Mouse (Mus musculus) urinary bladder, postnatal 14 days (tissue): ENCODE results near the gene Parva.
A peak's percentile ranks its signal among the peaks of the same experiment; 100 is the strongest.

Experiments
- DNase-seq: peaks from one replicate; pipeline ENCODE4 v3.0.0; 2021; ENCODE audit warnings: low spot score

Parva gene

DNA sequence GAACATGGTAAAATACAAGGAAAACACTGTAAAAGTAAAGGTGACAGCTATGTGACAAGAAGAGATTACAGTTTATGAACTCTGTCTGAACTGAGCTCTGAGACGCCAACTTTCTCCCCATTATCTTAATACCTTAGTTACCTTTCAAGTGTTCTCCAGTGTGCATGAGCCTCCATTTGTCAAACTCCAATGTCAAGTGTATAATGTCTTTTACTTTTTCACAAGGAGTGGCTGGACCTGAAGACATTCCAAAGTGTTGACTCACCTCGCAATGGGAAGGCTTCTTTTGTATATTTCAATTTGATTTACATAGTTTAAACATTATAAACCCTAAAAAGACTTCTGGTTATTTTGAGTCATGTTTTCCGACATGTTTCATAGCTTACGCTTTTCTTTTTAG lies 3.9 kb upstream of the Parva start:
- DNase-seq, result no peak

DNA sequence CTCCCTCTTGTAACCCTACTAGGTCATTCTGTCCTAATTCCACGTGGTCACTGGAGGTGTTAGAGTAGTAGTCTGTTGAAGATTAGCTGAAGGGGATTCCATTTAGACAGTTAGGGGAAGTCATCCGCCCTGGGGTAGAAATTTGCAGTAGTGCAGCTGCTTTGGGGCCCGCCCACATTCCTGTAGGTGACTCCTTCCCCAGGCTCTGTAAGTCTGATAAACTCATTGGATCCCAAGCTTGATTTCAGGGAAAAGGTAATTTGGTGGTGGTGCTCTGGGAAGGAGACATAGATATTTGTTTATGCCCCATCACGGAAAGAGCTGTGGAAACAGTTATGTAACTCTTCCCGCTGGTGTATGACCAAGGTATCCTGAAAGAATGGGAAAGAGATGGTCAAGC lies 494 bp upstream of the Parva start:
- DNase-seq, result peak; percentile 25

- DNase-seq, result peak; percentile 93
Observed at GRCm38 (mm10) chr7:112428158-112428535, 842 bp downstream of the Parva start.

DNA sequence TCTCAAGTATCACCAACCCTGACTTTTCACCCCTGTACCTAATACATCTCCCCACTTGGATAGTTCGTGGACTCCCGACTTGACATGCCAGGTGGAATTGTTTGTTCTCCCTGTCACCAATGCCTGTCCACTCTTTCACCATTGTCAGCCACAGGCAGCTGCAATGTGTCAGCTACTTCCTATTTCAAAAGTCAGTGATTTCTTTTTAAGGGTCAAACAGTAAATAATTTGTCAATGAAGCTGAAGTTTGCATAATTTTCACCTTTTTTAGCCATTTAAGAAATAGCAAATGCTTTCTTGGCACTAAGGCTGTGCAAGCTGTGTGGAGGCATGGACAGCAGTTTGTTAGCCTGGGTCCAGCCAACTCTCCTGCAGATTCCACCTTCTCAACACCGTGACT lies 12.5 kb downstream of the Parva start:
- no peak for DNase-seq

DNA sequence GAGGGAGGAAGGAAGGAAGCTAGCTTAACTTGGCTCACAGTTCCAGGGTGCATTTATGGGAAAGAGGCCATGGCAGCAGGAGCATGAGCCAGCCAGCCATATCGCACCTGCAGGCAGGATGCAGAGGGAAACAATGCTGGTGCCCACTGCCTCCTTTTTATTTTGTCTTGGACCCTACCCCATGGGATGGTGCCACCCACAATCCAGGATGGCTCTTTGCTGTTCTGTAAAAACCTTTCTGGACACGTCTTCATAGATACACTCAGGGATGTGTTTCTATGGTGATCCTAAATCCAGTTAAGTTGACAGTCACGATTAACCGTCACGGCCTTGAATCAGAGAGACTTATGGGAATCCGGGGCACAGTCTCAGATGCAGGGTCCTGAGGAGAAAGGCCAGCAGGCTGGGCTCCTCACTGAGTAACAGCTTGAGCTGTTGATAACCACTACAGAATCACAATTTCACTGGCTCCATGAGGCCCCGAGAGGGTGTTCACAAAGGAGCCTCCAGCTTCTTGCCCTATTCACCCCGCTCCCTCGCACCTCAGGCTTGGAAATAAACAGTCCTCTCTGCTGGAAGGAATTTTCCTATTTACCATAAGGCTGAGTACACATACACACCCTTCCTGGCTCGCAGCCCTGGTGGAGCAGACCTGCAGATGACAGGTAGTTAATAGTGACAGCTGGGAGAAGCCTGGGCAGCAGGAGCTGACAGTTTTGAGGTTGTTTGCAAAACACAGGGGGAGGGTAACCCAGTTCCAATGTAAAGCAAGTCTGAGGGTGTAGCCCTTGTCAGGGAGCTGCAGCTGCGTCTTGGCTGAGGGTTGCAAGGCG lies 17.1 kb downstream of the Parva start:
- peak; percentile 66 for DNase-seq

DNA sequence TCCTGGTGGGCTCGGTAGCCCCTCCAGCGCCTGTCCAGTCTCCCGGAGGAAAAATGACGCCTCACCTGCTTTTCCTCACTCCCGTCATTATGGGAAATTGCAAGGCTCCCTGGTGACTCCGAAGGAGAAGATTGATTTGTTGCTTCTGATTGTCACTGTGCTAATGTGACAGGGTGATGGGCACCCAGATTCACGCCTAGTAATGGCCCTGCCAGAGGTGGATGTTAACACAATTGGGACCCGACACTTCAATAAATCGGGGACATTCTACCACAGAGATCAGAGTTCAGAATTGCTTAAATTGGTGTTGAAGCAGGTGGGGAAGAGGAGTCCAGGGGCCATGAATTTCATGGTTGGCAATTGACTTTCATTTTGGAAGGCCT lies 17.7 kb downstream of the Parva start:
- DNase-seq, result no peak

DNA sequence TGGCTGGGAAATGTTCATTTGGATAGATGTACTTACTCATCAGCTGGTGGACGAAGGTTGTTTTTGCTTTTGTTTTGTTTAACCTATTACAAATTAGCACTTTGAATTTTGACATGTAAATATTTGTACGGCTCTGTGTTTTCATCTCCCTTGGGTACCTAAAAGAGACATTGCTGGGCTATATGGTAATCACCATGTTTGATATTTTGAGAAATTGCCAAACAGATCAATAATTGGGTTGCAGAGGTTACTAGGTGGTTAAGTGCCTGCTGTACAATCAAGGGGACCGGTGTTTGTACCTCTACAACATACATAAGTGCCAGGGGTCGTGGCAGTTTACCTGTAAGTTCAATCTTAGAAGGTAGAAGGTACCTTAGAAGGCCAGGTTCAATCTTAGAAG lies 19.2 kb downstream of the Parva start:
- no peak for DNase-seq

- DNase-seq, result no peak
Observed at GRCm38 (mm10) chr7:112449954-112450700, 22.8 kb downstream of the Parva start.

DNA sequence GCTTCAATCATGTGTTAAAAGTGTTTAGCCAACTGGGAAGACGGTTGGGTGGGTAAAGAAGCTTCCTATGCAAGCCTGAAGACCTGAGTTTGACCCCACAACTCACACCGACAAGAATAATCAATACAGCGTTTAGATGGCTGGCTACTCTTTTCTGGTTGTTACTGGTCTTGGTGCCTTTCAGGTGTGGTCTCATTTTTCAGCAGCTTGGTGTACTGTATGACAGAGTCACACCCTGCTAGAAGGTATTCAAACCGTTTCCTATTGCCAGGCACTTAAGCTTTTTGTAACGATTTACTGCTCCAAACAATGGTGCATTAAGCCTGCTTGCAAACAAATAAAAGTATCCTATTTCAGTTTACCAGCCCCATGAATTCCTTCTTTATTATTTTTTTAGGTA lies 25.2 kb downstream of the Parva start:
- no peak for DNase-seq

- DNase-seq, result no peak
Observed at GRCm38 (mm10) chr7:112453805-112454214, 26.5 kb downstream of the Parva start.

DNA sequence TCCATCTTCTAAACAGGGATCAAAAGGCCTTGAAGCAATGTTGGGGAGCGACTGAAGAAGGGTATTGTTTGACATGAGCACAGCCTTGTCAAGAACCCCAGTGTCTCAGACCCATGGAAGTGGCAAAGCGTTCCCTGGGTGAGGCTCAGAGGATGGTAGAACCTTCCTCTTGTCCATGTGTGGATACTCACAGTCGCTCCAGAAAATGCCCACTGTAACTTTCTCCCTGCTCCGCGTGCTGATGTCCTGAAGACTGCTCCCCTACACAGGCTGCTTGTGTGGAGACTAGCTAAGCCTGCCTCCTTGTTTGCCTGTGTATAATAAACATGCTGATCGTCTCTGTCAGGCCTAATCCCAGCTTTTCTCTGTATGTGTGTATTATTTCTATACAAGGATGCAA lies 27.1 kb downstream of the Parva start:
- DNase-seq, result no peak

- no peak for DNase-seq
Observed at GRCm38 (mm10) chr7:112454951-112455350, 27.6 kb downstream of the Parva start.

GRCm38 (mm10) chr7:112455566-112456110 lies 28.3 kb downstream of the Parva start:
- DNase-seq, result no peak

DNA sequence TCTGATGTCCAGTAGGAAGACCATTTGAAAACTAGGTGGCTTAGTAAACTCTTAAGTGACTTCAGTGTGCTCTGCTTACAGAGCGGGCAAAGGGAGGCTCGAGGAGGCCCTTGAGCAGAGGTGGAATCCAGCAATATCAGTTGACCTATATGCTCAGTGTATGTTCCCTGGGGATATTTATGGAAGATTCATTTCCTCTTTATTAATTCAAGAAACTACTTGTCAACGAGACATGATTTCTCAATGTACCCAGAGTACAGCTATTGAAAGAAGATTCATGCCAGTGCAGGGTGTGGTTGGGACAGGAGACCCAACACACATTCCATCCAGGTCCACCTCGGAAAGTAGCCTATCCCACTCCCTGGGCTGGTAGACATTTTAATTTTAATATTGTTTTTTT lies 30.1 kb downstream of the Parva start:
- no peak for DNase-seq

GRCm38 (mm10) chr7:112457920-112458319 lies 30.6 kb downstream of the Parva start:
- DNase-seq, result no peak

DNA sequence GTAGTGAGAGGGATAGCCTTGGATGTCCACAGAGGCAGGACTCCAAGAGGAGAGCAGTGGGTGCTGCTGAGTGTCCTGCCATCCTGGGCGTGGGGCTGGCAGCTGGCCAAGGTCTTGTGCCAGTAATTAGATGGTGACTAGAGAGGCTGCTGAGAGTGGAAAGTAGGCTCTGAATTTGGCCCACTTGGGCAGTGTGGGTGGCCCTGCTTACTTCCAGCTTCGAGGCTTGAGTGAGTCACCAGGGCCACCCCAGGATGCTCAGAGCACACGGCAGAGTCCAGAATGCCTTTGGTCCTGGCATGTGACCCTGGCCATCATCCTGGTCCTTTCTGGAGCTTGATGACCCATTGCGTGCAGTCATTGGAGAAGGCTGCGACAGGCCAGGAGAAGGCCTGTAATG lies 31.1 kb downstream of the Parva start:
- peak; percentile 48 for DNase-seq

- no peak for DNase-seq
Observed at GRCm38 (mm10) chr7:112463074-112463473, 35.8 kb downstream of the Parva start.

GRCm38 (mm10) chr7:112465920-112466319 lies 38.6 kb downstream of the Parva start:
- no peak for DNase-seq

DNA sequence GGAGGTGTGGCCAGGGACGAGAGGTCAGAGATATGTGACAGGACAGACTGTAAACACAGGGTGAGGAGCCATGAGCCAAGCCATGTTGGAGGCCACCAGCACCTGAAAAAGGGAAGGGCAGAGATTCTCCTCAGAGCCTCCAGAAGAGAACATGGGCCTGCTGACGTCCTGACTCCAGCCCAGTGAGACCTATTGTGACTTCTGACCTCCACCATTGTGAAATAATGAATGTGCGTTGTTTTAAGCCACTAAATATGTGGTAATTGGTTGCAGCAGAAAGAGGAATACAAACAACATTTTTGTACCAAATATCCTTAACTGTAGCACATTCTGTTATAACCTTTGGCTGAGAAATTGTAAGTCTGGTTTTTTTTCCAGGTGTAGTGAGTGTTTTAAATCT lies 39.5 kb downstream of the Parva start:
- DNase-seq, result no peak

DNA sequence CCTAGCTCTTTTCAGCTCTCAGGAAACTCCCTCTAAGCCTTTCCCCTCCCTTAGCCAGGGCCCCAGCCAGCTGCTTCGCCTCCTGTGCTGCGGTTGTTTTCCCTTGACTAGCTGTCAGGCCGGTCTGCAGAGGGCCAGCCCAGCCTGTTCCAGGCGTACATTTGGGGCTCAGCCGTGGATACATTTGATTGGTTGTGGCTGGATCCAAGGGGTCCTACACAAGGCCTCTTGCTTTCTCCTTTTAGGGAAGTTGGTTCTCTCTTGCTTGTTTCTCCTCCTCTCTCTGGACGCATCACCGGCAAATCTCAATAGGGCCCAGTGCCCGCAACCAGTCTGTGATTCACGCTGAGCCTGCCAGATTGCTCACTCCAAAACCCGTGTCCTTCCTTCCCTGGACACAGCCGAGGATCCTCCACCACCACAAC lies 40.4 kb downstream of the Parva start:
- peak; percentile 82 for DNase-seq

DNA sequence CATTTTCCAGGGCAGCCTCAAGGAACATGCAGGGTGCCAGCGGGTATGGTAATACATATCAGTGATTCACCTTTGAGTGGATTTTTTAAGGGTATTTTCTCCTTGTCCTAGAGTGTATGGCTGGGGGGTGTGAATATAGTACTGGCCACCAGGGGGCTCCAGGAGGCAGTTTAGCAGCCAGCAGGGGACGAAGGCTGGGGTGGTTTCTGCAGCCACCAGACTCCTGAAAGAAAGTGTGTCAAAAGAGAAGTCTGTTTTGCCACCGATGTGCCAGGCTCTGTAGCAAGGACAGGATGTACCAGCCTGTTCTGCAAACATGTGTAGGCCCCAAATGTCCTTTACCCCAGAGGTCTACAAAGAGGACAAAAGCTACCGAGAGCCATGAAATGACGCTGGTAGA lies 42.5 kb downstream of the Parva start:
- DNase-seq, result peak; percentile 89

DNA sequence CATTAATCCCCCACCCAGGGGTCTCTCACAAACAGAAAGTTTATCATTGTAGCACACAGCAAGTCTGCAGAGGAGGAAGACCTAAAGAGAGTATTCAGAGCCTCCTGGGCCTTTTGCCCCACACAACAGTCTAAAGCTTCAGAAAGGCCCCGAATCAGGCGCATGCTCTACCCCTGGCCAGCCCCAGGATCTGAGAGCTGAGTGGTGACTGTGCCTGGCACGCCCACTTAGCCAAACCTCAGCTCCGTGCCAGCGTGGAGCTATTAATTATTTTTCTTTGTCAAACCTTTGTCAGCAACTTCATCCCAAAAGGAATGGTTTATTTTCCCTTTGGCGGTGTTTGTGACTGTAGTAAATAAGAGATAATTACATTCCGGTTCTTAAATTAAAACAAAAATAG lies 44.0 kb downstream of the Parva start:
- DNase-seq, result peak; percentile 60

- no peak for DNase-seq
Observed at GRCm38 (mm10) chr7:112472024-112472707, 44.9 kb downstream of the Parva start.
